Mouse (Mus musculus): Measurements from ENCODE around the gene Arrdc2. TPM values are rescaled to one million over a fixed set of nuclear protein-coding genes. Genes with fewer than 3 reads are reported as not detected.

Arrdc2 gene
- polyA plus RNA-seq (2015; fragmentation: Nextera tagmentation; extraction: Ambion mirVana), result 4.5 and 5.5 TPM in 2 replicates

DNA sequence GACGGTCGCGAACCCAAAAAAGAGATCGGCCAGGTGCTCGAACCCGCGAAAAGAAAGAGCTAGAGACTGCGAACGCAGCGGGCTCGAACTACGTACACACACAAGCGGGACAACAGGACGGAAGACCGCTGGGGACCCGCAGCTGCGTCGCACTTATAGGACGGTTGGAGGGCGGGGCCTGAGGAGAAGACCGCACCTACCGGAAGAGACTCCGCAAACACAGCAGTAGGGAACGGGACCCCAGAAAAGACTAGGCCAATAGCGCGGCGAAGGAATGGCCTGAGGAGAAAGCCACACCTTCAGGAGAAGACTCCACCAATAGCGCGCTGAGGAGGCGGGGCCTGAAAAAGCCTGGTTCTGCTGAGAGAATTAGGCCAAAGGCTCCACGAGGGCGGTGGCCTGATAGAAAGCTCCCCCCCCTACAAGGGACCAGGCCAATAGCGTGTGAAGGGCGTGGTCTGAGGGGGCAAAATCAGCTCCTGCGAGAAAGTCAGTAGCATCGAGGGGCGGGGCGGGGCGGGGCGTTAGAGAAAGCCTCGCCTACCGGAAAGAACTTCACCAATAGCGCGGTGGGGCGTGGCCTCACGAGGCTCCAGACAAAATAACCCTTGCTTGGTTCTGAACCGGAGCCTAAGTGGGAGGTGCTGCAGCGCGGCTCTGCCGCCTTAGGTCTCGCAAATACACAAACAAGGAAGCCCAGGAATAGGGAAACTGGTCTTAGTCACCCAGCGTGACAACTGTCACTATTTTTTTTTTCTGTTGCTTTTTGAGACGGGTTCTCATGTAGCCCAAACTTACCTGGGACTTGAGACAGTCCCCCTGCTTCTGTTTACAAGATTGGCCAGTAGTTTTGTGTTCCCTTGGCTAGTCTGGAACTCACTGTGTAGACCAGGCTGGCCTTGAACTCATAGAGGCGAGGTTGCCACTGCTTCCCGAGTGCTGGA lies at the start of gene Arrdc2:
Gene Arrdc2 (minus strand): TSS at position 313 of the 944 bp plus-strand sequence.
- peak within 1 kb of the TSS; percentile 91 for H3K27ac ChIP-seq

DNA sequence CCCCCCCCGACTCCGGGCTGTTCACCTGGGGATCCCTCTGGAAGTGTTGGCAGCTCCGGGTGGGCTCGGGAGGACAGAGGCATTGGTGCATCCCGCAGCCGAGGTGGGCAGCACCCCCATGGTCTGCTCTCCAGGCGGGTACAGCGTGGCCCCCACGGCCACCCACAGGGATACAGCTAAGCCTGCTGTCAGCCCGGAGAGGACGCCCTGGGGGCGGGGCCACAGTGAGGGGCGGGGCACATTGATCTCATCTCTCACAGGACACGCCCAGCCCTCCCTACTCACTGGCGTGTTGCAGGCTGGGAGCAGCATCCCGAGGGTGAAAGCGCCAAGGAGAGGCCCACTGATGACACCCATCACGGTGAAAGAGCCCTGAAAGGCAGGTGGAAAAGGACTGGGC lies 48.1 kb upstream of the Arrdc2 start:
- no peak overlapping the region for H3K4me3 ChIP-seq
- no peak overlapping the region for H3K4me2 ChIP-seq
- no peak overlapping the region for H3K27ac ChIP-seq
- no peaks in the 10 kb centered on the region for H3K9me3 ChIP-seq
- H3K9ac ChIP-seq, result no peak overlapping the region
- ATAC-seq (ENCODE audit: borderline replicate concordance, extremely low read depth, low FRiP score, low TSS enrichment), result no peak
- WGBS, result 4% methylated on average over 18 of the region's 18 CpGs
- no peaks in the 10 kb centered on the region for H3K36me3 ChIP-seq
- H3K27me3 ChIP-seq, result peaks cover 27% of the 10 kb centered on the region
- H3K4me1 ChIP-seq, result peaks cover 13% of the 10 kb centered on the region

More for the DNA sequence above, at the start of gene Arrdc2:
- H3K4me2 ChIP-seq, result peak within 1 kb of the TSS; percentile 89
- peak within 1 kb of the TSS; percentile 77 for H3K4me3 ChIP-seq
- 1% methylated on average over 55 of the region's 55 CpGs for WGBS
- H3K9me3 ChIP-seq, result no peaks in the 10 kb centered on the region
- ATAC-seq (ENCODE audit: borderline replicate concordance, extremely low read depth, low FRiP score, low TSS enrichment), result peak; percentile 97
- no peaks in the 10 kb centered on the region for H3K36me3 ChIP-seq
- peak within 1 kb of the TSS; percentile 77 for H3K9ac ChIP-seq
- peaks cover 16% of the 10 kb centered on the region for H3K4me1 ChIP-seq
- no peaks in the 10 kb centered on the region for H3K27me3 ChIP-seq

DNA sequence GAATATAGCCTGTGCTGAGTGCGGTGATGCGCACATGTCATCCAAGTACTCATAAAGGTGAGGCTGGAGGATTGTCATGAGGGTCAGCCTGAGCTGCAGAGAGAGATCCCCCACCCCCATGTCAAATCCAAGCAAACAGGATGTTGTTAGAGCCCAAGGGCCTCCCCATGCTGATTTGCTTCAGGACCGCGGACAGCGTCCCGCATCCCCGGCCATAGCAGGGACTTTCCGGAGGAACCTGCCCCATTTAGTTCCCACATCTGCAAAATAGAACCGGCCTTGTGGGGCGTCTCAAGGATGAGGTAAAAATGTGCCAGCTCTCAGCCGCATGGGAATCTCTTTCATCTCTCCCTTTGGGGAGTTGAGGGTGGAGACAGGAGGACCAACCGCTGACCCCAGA lies 46.1 kb upstream of the Arrdc2 start:
- H3K4me2 ChIP-seq, result no peak overlapping the region
- H3K27ac ChIP-seq, result no peak overlapping the region
- H3K4me1 ChIP-seq, result 0 out of 2 replicates have a peak, but pooled peaks cover 3% of the 10 kb centered on the region
- H3K9ac ChIP-seq, result no peak overlapping the region
- no peaks in the 10 kb centered on the region for H3K9me3 ChIP-seq
- H3K4me3 ChIP-seq, result no peak overlapping the region
- H3K27me3 ChIP-seq, result peaks cover 6% of the 10 kb centered on the region
- H3K36me3 ChIP-seq, result no peaks in the 10 kb centered on the region
- WGBS, result 17% methylated on average over 12 of the region's 12 CpGs
- no peak for ATAC-seq (ENCODE audit: borderline replicate concordance, extremely low read depth, low FRiP score, low TSS enrichment)

DNA sequence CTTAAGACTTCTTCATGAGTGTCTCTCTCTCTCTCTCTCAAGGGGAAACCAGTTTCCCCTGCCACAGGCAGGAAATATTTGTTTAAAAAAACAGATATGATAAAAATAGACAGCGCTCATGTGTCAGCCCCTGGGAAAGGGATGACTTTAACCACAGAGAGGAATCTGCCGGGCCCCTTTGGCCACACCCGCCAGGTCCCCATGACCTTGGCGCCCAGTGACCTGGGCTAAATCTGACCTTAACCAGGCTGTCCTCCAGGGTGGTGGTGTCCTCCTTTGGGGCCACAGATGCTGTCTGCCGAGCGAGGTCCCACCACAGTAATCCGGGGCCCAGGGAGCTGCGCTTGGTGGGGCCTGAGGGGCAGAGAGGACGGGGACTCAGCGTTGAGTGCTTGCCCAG lies 45.2 kb upstream of the Arrdc2 start:
- Histone ChIP-seq H3K4me1 (0 out of 2 replicates have a peak, but pooled peaks cover 5% of the 10 kb centered on the region), H3K27ac (no peak overlapping the region)
- ATAC-seq (ENCODE audit: borderline replicate concordance, extremely low read depth, low FRiP score, low TSS enrichment), result no peak

DNA sequence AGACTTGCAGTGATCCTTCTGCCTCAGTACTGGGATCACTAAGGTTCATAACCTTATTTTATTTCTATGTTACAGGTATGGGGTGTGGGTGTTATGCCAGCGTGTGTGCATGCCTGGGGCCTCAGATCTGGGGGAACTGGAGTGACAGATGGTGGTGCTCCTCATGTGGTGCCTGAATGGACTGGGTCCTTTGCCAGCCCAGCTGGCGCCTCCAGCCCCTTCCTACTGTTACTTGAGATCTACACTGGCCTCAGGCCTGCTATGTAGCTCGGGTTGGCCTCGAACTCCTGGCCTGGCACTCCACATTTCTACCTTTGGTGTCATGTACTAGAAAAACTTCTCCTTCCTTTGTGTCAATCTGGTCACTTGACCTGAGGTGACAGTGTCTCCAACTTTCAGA lies 44.7 kb upstream of the Arrdc2 start:
- Histone ChIP-seq H3K9ac (no peak overlapping the region), H3K4me3 (no peak overlapping the region), H3K27me3 (no peaks in the 10 kb centered on the region), H3K27ac (no peak overlapping the region), H3K4me1 (0 out of 2 replicates have a peak, but pooled peaks cover 5% of the 10 kb centered on the region), H3K36me3 (no peaks in the 10 kb centered on the region), H3K4me2 (no peak overlapping the region), H3K9me3 (no peaks in the 10 kb centered on the region)
- ATAC-seq (ENCODE audit: borderline replicate concordance, extremely low read depth, low FRiP score, low TSS enrichment), result no peak
- WGBS, result 82% methylated on average over 4 of the region's 4 CpGs

More for the DNA sequence above, 45.2 kb upstream of the Arrdc2 start:
- no peak overlapping the region for H3K4me3 ChIP-seq
- 75% methylated on average over 10 of the region's 10 CpGs for WGBS
- H3K36me3 ChIP-seq, result no peaks in the 10 kb centered on the region
- no peak overlapping the region for H3K4me2 ChIP-seq
- no peaks in the 10 kb centered on the region for H3K27me3 ChIP-seq
- no peak overlapping the region for H3K9ac ChIP-seq
- H3K9me3 ChIP-seq, result no peaks in the 10 kb centered on the region

DNA sequence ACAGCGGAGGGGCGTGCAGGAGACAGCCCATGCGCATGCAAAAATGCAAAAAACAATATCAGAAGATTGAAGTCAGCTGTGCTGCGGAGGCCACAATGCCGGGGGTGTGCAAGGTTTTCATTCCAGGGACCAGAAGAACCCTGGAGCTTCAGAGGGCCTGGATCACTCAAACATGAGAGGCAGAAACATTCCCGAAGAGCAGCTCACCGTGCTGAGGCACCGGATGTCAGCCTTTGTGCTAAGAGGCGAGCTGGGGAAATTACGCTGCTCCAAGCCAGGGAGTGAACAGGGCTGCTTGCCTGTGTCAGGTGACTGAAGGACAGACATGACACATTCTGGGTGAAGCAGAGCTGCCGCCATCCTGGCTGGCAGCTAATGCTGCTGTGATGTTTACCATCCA lies 41.0 kb upstream of the Arrdc2 start:
- H3K27ac ChIP-seq, result no peak overlapping the region
- 0 out of 2 replicates have a peak, but pooled peaks cover 5% of the 10 kb centered on the region for H3K4me1 ChIP-seq
- no peak overlapping the region for H3K4me2 ChIP-seq
- no peaks in the 10 kb centered on the region for H3K27me3 ChIP-seq
- ATAC-seq (ENCODE audit: borderline replicate concordance, extremely low read depth, low FRiP score, low TSS enrichment), result no peak
- no peaks in the 10 kb centered on the region for H3K9me3 ChIP-seq
- H3K9ac ChIP-seq, result no peak overlapping the region
- H3K4me3 ChIP-seq, result no peak overlapping the region
- H3K36me3 ChIP-seq, result no peaks in the 10 kb centered on the region
- 14% methylated on average over 11 of the region's 11 CpGs for WGBS

DNA sequence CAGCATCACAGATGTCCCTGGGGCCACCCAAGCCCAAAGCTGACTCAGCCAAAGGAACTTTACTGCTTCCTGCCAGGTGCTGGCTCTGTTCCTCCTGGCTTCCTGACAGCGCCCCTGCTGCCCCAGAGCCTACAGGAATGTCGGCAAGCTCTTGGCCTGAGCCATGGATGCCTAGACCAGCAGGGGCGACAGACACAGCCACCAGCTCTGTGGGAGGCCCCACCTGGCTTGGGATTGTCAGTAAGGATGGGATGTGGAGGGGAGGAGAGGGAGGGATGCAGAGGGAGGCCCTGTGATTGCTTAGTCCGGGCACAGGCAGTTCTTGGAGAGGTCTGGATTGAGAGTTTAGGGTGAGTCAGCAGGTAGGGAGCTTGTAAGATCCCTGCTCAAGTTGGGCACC lies 40.6 kb upstream of the Arrdc2 start:
- Histone ChIP-seq H3K9ac (no peak overlapping the region), H3K36me3 (no peaks in the 10 kb centered on the region), H3K4me1 (0 out of 2 replicates have a peak, but pooled peaks cover 5% of the 10 kb centered on the region), H3K4me3 (no peak overlapping the region), H3K27me3 (no peaks in the 10 kb centered on the region), H3K4me2 (no peak overlapping the region), H3K27ac (no peak overlapping the region), H3K9me3 (no peaks in the 10 kb centered on the region)
- ATAC-seq (ENCODE audit: borderline replicate concordance, extremely low read depth, low FRiP score, low TSS enrichment), result no peak
- WGBS, result 9% methylated on average over 4 of the region's 4 CpGs

DNA sequence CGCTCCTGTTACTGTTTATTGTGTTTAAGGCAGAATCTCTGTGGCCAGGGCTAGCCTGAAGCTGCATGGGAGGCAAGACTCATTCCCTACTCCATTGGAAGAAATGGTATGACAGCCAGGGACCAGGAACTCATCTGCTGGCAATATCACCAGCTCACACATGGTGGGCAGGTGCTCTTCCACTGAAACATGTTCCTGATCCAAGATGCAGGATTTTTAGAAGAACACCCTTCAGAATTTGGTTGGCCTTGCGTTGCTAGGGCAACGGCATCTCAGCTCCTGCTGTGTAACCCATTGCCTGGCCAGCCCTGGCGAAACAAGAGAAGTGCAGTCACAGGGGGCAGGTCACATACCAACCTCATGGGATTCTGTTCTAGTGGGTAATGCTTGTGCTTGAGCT lies 40.0 kb upstream of the Arrdc2 start:
- ATAC-seq (ENCODE audit: borderline replicate concordance, extremely low read depth, low FRiP score, low TSS enrichment), result no peak
- no peak overlapping the region for H3K9ac ChIP-seq
- H3K36me3 ChIP-seq, result no peaks in the 10 kb centered on the region
- no peaks in the 10 kb centered on the region for H3K9me3 ChIP-seq
- no peaks in the 10 kb centered on the region for H3K27me3 ChIP-seq
- 58% methylated on average over 4 of the region's 4 CpGs for WGBS
- H3K4me3 ChIP-seq, result no peak overlapping the region
- H3K27ac ChIP-seq, result no peak overlapping the region
- 0 out of 2 replicates have a peak, but pooled peaks cover 5% of the 10 kb centered on the region for H3K4me1 ChIP-seq
- H3K4me2 ChIP-seq, result no peak overlapping the region

DNA sequence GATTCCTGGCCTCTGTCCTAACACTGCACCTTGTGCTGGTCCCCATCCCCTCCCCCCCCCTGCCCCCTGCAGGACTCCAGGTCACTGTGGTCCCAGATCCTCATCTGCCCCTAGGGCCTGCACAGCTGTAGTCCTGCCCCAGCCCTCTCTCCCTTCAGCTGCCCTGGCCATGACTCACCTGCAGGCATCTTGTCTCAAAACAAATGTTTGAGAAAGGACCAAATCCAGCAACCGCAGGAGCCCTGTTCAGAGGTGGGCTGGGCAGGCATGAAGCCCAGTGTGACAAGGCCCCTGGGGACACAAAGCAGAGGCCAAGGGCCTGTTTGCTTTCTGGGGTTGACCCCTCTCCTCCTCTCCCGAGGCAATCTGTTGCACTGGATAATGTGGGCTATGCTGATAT lies 38.7 kb upstream of the Arrdc2 start:
- Histone ChIP-seq H3K27ac (no peak overlapping the region), H3K9me3 (no peaks in the 10 kb centered on the region), H3K27me3 (no peaks in the 10 kb centered on the region), H3K4me3 (no peak overlapping the region), H3K4me2 (no peak overlapping the region), H3K36me3 (no peaks in the 10 kb centered on the region), H3K4me1 (0 out of 2 replicates have a peak, but pooled peaks cover 5% of the 10 kb centered on the region), H3K9ac (no peak overlapping the region)
- 35% methylated on average over 2 of the region's 2 CpGs for WGBS
- ATAC-seq (ENCODE audit: borderline replicate concordance, extremely low read depth, low FRiP score, low TSS enrichment), result no peak

DNA sequence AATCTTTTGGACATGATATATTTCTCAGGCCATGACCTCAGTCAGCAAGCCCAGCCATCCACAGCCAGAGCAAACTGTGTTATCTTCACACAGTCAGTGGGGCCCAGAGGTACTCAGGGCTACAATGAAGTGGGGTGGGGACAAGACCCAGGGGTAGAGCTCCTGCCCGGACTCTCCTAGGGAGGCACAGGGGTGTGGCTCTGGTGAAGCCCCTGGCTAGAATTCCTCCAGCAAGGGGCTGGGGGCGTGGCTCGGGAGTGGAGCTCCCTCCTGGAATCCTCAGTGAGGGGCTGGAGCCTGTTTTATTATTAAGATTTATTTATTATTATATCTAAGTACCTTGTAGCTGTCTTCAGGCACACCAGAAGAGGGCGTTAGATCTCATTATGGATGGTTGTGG lies 36.9 kb upstream of the Arrdc2 start:
- H3K4me3 ChIP-seq, result no peak overlapping the region
- no peak overlapping the region for H3K27ac ChIP-seq
- no peak overlapping the region for H3K9ac ChIP-seq
- H3K36me3 ChIP-seq, result no peaks in the 10 kb centered on the region
- ATAC-seq (ENCODE audit: borderline replicate concordance, extremely low read depth, low FRiP score, low TSS enrichment), result no peak
- peaks cover 14% of the 10 kb centered on the region; the same call in 1 of the 2 replicates for H3K4me1 ChIP-seq
- no peak overlapping the region for H3K4me2 ChIP-seq
- H3K27me3 ChIP-seq, result no peaks in the 10 kb centered on the region
- WGBS, result 54% methylated on average over 4 of the region's 4 CpGs
- no peaks in the 10 kb centered on the region for H3K9me3 ChIP-seq

DNA sequence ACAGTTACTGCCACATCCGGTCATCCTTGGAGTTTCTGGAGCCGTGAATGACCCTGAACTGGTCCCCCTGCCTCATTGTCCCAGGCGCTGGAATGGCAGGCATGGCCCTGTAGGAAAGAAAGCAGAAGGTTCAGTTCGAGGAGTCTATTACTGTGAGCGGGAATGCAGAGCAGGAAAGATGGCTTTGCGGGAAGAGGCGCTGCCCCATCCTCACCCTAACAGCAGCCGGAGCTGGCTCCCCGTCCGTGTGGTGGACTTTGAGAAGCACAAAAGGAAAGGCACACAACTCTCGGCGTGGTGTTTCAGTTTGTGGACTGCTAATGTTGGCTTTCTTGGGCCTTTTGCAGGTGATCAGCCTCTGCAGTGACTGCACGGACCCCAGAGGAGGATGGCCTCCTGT lies 34.9 kb upstream of the Arrdc2 start:
- H3K4me3 ChIP-seq, result no peak overlapping the region
- H3K27me3 ChIP-seq, result no peaks in the 10 kb centered on the region
- H3K9ac ChIP-seq, result no peak overlapping the region
- H3K9me3 ChIP-seq, result no peaks in the 10 kb centered on the region
- H3K4me1 ChIP-seq, result peaks cover 9% of the 10 kb centered on the region
- H3K4me2 ChIP-seq, result no peak overlapping the region
- H3K36me3 ChIP-seq, result no peaks in the 10 kb centered on the region
- WGBS, result 89% methylated on average over 13 of the region's 13 CpGs
- H3K27ac ChIP-seq, result no peak overlapping the region
- no peak for ATAC-seq (ENCODE audit: borderline replicate concordance, extremely low read depth, low FRiP score, low TSS enrichment)

DNA sequence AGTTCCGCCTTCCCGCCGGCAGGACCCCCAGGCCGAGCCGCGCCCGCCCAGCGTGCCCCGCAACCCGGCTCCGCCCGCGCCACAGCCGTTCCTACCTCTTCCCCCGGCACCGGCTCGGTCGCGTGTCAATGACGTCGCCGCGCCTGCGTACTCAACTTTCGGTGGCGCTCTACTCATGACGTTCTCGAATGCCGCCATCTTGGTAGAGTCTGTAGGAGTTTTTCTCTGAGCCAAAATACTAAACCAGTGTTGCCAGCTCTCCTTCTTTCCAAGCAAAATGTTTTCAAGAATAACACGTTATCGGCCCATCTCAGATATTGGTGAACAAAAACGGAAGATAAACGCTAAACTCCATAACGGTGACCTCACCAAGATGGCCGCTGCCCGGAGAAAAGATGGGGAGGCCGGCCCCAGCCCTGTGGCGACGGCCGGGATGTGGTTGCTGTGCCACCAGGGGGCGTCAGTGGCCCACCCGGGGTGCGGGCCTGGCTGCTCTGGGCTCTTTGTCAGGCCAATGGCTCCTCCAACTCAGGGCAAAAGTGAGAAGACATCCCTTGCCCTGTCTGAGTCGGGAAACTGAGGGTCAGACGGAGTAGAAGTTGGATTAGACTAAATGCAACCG lies 34.0 kb upstream of the Arrdc2 start, which contains the start of gene Ccdc124:
Gene Ccdc124 (minus strand): TSS at position 572 of the 622 bp plus-strand sequence.
- WGBS, result under 1% methylated on average over 46 of the region's 46 CpGs
- Histone ChIP-seq H3K9me3 (no peaks in the 10 kb centered on the region), H3K4me2 (peak within 1 kb of the TSS; percentile 90), H3K9ac (peak within 1 kb of the TSS; percentile 79), H3K4me3 (peak within 1 kb of the TSS; percentile 97), H3K36me3 (no peaks in the 10 kb centered on the region), H3K4me1 (peaks cover 18% of the 10 kb centered on the region), H3K27me3 (no peaks in the 10 kb centered on the region), H3K27ac (peak within 1 kb of the TSS; percentile 84)
- ATAC-seq (ENCODE audit: borderline replicate concordance, extremely low read depth, low FRiP score, low TSS enrichment), result peak; percentile 87
